Mouse (Mus musculus): Measurements from ENCODE around the gene Crebzf.
A peak's percentile ranks its signal among the peaks of the same experiment; 100 is the strongest.

The Crebzf gene

DNA sequence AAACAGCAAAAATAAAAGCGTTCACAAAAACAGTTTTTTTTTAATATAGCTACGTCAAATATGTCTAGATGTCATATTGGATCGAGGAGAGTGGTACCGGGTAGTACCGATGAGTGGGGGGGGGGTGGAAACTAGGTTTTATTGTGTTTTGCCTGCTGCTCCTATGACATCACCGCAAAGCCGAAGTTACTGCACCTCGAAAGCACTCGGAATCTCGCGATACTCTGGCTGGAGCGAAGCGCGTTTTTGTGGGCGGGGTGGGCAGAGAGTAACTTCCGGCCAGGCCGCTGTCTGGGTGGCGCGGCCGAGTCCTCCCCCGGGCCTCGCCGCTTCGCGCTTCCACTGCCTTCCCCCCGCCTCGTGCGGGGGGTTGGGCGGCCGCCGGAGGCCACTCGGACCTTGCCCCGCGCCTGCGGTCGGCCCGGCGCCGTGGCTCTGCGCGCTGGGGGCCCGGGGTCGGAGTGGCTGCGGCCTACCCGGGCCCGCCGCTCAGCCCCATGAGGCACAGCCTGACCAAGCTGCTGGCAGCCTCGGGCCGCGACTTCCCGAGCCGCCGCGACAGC, at the start of gene Crebzf:
Gene Crebzf, plus strand, starts transcription at position 212 of the 563 bp plus-strand sequence.
- DNase-seq (ENCODE audit: low read depth, low spot score) = peak; percentile 97

- DNase-seq (ENCODE audit: low read depth, low spot score) = no peak
Observed at GRCm38 (mm10) chr7:90395073-90395472, 47.5 kb upstream of the Crebzf start.

DNA sequence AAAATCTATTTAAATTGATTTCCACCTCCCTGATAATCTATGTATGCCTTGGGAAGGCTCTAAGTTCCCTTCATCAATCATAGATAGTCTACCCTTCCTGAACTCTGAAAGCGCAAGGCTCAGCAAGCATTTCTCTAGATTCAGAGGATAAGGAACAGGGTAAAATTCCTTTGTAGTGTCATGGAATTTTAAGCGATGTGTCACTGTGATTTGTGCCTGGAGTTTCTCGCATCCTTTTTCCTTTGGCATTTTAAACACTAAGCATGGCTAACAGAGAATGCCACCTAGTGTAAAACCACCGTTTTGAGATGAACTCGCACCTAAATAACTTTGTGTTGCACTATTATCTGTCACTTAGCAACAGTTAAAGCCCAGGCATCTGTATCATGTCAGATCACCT, 46.6 kb upstream of the Crebzf start:
- no peak for DNase-seq (ENCODE audit: low read depth, low spot score)

- no peak for DNase-seq (ENCODE audit: low read depth, low spot score)
Observed at GRCm38 (mm10) chr7:90409934-90410333, 32.6 kb upstream of the Crebzf start.

GRCm38 (mm10) chr7:90426020-90427001, 16.2 kb upstream of the Crebzf start, which contains the start of gene Ccdc89:
Gene Ccdc89, plus strand, starts transcription at chr7:90426577.
- peak; percentile 91 for DNase-seq (ENCODE audit: low read depth, low spot score)

DNA sequence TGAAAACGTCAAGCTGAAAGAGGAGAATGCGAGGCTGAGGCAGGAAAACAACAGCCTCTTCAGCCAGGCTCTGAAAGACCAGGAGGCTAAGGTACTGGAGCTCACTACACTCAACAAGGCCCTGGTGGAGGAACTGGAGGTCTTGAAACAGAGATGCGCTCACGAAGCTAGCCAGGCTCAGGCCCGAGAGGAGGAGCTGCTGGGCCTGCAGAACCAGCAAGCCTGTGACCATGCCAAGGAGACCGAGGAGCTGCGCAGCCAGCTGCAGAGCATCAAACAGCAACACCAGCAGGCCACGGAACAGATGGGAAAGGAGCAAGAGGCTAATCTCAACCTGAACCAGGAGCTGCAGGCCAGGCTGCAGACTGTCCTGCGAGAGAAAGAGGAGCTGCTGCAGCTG, 15.5 kb upstream of the Crebzf start:
- DNase-seq (ENCODE audit: low read depth, low spot score) = no peak

DNA sequence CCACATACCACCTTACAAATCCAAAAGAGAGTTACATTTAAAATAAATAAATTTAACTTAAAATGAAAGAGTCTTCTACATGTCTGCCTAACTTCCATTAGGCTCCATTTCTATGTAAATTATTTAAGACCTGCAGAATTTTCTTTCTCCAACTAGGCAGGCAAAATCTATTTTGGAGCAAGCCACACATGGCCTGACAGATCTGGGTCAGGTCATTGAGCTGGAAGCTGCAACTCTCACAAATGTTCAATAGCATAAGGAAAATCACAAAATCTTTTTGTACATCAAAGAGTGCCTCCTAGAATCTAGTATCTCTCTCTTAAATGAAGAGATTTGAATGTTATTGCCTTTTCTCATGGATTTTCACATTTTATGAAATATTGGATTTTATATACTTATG, 10.3 kb upstream of the Crebzf start:
- DNase-seq (ENCODE audit: low read depth, low spot score) = no peak

DNA sequence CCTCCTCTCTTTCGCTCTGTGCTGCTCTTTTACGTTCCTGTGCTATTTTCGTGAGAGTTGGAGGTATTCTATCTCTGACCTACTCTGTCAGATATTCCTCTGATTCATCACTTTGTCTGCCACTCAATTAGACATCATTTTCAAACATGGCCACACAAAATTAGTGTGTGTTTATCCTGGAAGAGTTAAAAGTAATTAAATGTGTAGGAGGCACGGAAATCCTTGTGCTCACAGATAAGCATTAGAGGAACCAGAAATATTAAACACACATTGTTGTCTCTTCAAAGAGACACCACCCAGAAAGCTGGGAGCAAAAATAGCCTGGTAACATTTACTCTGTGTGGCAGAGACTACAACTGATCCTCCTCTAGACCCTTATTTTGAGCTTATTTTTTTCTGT, 2.5 kb upstream of the Crebzf start:
- no peak for DNase-seq (ENCODE audit: low read depth, low spot score)

DNA sequence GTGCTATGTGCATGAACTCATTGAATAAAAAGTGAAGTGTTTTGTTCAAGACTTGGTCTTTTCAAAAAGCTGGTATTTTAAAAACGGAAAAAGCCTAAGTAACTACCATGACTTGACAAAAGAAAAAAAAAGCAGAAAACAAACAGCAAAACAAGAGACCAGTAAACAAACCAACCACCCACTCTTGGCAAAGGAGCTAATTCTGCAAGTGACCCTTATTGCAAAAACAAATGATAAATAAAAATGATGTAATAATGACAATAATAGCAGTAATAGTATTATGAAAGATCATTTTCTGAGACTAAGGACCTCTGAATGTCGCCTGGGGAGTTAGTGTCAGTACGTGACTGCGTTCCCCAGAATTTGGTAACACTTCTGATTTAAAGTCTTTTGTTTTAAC, 459 bp upstream of the Crebzf start:
- DNase-seq (ENCODE audit: low read depth, low spot score) = peak; percentile 28

DNA sequence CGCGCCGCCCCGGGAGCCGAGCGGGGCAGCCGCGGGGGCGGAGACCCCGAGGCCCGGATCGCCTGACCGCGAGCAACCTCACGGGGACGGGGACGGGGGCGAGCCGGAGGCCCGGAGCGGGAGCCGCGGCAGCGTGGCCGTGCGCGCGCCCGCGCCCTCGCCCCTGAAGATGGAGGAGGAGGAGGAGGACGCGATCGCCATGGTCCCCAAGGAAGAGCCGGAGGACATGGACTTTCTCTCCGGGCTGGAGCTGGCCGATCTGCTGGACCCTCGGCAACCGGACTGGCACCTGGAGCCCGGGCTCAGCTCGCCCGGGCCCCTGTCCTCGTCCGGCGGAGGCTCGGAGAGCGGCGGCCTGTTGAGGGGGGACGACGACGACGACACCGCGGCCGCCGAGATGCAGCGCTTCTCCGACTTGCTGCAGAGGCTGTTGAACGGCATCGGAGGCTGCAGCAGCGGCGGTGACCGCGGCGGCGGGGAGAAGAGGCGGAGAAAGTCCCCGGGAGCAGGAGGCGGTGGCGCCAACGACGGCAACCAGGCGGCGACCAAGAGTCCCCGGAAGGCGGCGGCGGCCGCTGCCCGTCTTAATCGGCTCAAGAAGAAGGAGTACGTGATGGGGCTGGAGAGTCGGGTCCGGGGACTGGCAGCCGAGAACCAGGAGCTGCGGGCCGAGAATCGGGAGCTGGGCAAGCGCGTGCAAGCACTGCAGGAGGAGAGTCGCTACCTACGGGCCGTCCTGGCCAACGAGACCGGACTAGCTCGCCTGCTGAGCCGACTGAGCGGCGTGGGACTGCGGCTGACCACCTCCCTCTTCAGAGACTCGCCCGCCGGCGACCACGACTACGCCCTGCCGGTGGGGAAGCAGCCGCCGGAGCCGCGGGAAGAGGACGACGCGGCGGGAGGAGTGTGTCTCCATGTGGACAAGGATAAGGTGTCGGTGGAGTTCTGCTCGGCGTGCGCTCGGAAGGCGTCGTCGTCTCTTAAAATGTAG, 867 bp downstream of the Crebzf start:
- DNase-seq (ENCODE audit: low read depth, low spot score) = peak; percentile 36

DNA sequence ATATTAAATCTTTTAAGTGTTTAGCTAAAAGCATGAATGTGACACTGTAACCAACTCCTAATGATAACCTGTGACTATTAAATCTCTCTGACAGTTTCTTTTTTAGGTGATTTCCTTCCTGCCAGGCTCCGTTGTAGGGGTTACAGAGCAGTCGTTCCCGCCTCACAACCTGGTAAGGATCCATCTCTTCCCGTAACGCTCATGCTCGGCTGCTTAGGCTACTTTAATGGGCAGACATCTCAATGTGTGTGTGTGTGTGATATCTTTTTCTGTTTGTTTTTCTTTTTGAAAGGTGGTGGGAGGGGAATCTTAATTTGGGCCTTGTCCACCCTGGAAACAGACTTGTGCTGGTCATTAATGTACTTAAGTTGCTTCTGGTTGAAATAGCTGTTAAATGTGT, 1.7 kb downstream of the Crebzf start:
- no peak for DNase-seq (ENCODE audit: low read depth, low spot score)

DNA sequence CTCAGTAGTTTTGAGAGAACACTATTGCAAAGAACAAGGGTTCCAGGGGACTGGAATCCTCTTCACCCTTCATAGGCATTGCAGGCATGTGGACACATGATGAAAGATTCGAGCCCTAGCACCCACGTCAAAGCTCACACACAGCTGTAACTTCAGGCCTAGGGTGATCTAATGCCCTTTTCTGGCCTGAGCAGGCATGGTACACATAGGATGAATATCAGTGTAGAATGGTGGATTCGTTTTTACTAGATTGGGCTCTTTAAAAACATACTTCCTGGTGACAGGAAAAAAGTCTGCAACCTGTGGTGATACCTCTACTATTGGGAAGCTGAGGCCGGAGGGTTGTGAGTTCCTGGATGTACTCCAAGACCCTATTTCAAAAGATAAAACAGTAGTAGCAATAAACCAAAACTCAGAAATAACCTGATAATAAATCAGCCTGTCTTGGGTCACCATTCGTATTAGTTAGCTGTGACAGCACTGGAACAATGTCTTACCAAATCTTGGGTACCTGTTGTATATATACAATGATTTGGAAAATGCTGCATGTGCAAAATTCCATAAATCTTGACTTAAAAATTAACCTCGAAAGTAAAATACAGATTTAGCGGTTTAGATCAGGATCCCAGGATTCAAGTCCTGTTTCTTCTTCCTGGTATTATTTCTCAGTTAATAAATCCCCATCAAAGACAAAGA, 13.8 kb downstream of the Crebzf start:
- DNase-seq (ENCODE audit: low read depth, low spot score) = no peak

GRCm38 (mm10) chr7:90456845-90457468, 14.4 kb downstream of the Crebzf start, which contains the start of gene Tmem126a:
Gene Tmem126a, minus strand, starts transcription at chr7:90457229.
- peak; percentile 80 for DNase-seq (ENCODE audit: low read depth, low spot score)

GRCm38 (mm10) chr7:90457517-90457916, 15.0 kb downstream of the Crebzf start:
- no peak for DNase-seq (ENCODE audit: low read depth, low spot score)

DNA sequence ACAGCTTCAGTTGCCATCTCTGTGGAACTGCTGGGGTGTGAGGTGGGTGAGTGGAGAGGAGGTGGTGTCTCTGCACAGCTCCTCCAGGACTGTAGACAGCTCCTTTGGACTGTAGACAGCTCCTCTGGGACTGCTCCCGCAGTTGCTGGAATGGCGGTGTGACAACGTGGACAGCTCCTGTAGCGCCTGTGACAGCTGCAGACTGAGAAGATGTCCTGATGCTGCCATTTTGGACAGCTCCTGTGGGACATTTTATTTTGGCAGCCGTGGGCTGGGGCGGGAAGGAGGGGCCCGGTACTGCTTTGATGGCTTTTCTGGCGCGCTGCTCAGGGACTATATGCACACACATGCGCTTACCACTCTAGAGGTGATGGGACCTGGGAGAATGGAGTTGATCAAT, 17.8 kb downstream of the Crebzf start:
- no peak for DNase-seq (ENCODE audit: low read depth, low spot score)

- no peak for DNase-seq (ENCODE audit: low read depth, low spot score)
Observed at GRCm38 (mm10) chr7:90460930-90461329, 18.4 kb downstream of the Crebzf start.

- DNase-seq (ENCODE audit: low read depth, low spot score) = no peak
Observed at GRCm38 (mm10) chr7:90461441-90461840, 18.9 kb downstream of the Crebzf start.

GRCm38 (mm10) chr7:90473511-90473910, 31.0 kb downstream of the Crebzf start:
- DNase-seq (ENCODE audit: low read depth, low spot score) = no peak

GRCm38 (mm10) chr7:90475793-90476312, 33.3 kb downstream of the Crebzf start, which contains the start of gene Tmem126b:
Gene Tmem126b, minus strand, starts transcription at chr7:90476001.
- peak; percentile 91 for DNase-seq (ENCODE audit: low read depth, low spot score)

Measured in brain, embryonic 18.5 days (tissue).